Mouse (Mus musculus): Measurements from ENCODE around the gene Rarg. TPM values are rescaled to one million over a fixed set of nuclear protein-coding genes. Genes with fewer than 3 reads are reported as not detected.

Gene Rarg
- polyA plus RNA-seq, 1 experiment = 2.9 TPM

DNA sequence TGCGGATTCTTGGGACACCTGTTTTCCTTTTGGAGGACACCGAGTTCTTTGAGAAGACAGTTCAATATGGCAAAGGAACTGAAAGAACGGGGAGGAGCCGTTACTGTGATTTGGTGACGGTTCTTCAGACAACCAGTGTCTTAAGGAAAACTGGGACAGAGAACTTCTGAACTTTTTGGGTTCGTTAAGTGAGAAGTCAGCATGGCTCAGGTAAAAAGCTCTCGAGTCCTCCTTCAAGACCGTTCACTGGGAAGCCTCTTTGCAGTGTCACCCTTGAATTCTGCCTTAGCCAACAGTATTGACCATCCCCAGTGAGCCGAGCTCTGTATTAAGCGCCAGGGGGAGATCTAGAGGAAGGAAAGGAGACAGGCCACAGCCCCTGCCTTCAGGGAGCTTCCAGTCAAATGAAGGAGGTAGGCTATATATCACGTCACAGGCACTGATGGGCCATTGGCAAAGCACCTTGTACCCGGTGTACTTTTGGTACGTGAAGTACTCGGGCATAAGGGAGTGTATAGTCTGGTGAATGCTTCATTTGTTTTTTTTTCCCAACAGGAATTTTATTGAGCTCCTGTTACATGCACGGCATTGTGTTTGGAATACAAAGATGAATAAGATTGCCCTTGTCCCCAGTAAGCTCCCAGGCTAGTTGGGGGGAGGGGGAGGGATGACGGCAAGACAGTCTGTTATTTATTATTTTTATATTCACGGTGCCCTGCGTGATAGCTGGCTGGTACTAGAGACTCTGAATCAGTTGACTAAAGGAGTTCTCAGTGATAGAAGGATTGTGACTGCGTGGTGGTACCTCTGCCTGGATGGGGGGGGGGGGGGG, 52.4 kb downstream of the Rarg start, which contains the start of gene Csad:
Csad (minus strand) TSS at position 51 of the 832 bp plus-strand sequence.
- TF ChIP-seq GATA1 (IDR thresholded peaks at IDR 0.05; ENCODE audit: low read length) = no peak

DNA sequence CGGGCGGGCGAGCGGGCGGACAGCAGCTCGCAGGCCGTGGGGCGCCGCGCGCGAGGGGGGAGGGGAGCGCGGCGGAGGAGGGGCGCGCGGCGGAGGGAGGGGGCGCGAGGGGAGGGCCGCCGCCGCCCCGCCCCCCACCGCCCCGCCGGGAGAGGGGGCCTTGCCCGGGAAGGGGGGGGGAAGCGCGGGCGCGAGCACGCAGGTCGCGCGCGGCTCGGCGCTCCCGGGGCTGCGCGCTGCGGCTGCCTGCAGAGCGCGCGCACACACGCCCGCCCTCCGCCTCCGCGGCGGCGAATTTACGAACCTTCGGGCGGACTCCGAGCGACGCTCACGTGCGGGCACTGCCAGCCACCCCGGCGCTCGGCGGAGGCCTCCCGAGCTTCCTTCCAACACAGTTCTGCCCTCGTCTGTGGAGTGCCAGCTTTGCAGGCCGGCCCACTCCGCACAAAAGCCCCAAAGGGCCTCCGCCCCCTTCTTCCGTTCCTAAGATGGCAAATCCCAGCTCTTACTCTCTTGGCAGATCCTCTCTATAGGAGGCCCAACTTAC, 53.4 kb downstream of the Rarg start:
- no peak for TF ChIP-seq GATA1 (IDR thresholded peaks at IDR 0.05; ENCODE audit: low read length)

DNA sequence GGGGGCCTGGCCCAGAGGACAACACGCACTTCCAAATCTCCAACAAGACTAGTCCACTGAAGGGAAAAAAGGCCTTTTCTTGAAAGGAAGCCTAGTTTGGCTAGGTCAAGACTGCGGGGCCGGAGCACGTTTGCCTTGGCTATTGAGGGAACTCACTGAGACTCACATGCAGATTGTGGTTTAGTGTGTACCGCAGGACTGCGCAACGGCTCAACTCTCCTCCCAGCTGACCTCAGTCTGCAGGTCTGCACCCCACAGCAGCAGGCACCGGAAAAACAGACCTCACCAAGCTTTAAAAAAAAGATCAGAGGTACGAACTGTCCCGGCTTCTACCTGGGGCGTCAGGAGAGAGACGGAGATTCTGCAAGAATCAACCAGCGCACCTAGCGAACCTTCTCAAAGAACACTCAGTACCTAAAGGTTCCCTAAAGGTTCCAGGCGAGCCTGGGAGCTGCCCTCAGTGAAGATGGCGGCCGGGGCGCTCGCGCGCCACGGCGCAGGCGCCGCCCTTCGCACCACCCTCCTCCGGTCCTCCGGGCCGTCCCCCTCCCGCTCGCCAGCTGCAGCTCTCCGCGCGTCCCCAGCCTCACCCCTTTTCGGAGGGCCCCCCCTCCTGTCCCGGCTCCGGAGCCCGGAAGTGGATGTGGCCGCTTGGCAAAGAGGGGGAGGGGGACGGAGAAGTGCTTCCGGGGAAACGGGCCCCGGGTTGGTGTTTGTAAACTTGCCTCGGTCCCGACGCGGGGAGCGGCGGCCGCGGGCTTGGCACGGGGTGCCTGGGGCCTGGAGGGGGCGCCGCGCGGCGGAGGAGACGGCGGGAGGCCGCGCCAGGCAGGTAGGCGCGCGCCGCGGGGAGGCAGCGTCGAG, 54.1 kb downstream of the Rarg start, which contains the start of gene Zfp740:
Zfp740 (plus strand) TSS at position 279 of the 864 bp plus-strand sequence.
- TF ChIP-seq GATA1 (IDR thresholded peaks at IDR 0.05; ENCODE audit: low read length) = no peak

DNA sequence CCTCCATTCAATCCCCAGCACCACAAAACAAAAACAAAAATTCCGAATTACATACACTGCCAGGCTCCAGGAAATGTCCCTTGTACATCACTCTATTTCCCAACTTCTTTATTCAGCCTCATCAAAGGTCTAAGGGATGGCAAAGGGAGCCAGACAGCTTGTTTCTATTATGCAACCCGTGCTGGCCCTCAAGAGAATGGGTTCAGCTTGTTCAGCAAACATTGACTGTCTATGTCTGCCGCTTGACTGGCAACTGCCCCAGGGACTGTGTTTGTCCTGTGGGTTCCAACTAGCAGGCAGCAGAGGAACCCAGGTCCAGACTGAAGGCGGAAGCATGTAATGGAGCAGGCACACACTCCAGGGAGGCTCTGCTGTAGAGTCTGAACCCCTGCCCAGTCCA, 58.5 kb downstream of the Rarg start:
- no peak for TF ChIP-seq GATA1 (IDR thresholded peaks at IDR 0.05; ENCODE audit: low read length)

DNA sequence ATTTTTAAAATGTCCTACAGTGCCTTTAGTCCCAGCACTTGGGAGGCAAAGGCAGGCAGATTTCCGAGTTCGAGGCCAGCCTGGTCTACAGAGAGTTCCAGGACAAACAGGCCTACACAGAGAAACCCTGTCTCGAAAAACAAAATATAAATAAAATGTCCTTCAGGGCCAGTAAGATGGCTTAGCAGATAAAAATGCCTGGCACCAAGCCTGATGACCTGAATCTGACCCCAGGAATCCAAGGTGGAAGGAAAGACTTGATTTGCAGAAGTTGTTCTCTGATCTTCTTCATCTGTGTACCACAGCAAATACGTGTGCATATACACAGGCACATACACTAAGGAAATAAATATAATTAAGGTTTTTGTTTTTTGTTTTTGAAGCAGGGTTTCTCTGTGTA, 61.9 kb downstream of the Rarg start:
- no peak for TF ChIP-seq GATA1 (IDR thresholded peaks at IDR 0.05; ENCODE audit: low read length)

DNA sequence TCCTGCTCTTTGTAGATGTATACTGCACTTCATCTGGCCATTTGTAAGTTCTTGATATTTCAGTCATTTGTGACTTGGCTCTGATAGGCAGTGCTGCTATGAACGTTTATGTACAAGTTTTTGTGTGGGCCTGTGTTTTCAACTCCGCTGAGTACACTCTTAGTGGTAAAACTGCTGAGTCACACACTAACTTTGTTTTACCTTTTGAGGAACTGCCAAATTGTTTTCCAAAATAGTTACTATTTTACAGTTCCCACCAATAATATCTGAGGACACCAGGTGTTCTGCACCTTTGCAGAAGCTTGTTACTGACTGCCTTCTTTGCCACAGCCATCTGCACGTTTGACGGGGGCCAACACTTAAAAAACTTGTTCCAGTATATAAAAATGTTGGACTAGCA, 62.9 kb downstream of the Rarg start:
- no peak for TF ChIP-seq GATA1 (IDR thresholded peaks at IDR 0.05; ENCODE audit: low read length)

DNA sequence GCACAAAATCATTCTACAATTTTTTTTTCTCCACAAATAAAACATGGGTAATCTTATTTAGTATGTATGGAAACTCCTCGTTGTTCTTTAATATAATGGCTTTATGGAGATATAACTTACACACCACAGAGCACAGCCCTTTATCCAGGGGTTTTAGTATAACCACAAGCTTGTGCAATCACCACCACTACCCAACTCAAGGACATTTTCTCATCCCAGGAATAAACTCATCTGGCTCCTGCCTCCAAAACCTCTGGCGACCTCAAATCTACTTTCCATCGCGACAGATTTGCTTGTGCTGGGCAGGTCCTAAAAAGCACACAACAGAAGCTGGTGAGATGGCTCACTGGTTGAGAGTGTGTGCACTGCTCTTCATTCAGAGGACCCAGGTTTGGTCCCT, 63.7 kb downstream of the Rarg start:
- TF ChIP-seq GATA1 (IDR thresholded peaks at IDR 0.05; ENCODE audit: low read length) = no peak

DNA sequence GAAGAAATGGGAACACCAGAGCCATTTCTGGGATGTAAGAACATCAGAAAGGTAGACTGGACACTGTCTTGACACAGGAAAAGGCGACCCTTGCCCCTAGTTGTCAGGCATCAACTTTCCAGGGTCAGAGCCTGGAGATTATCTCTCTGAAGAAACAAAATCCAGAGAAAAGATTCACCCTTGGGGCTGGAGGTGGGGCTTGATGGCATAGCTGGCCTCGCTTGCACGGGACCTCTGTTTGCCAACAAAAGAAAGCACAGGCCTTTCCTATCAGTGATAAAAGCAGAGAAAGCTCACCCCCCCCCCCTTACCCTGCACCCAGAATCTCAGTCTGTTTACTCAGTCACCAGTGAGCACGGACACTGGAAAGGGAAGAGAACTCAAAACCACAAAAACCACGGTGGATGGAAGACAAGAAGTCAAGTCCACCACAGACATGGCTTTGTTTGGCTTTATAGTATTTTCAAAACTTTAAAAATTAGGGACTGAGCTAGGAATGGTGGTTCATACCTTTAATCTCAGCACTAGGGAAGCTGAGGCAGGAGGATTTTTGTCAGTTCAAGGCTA, 64.4 kb downstream of the Rarg start:
- TF ChIP-seq GATA1 (IDR thresholded peaks at IDR 0.05; ENCODE audit: low read length) = no peak

DNA sequence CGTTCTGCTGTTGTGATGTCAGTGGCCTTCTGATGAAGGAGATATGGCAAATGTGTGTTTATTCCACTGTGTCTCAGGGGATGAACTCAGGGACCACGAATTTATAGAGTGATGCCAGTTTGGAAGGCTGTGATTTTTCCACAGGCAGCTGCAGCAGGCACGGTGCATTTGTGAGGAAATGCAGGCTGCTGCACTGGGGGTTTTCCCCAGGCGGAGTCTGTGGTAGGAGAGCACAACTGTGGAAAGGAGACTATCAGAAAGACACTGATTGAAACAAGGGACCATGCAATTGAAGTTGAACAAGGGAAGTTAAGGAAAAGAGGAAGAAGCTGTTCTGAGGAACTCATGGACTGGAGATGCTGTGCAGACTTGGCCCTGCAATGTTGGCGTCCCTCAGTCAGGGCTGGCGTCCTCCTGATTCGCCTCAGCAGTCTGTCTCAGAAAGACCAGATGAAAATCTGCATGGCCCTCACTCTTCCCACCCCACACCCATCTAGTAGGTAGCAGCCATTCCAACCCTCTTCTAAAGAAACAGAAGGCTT, 65.0 kb downstream of the Rarg start:
- no peak for TF ChIP-seq GATA1 (IDR thresholded peaks at IDR 0.05; ENCODE audit: low read length)

DNA sequence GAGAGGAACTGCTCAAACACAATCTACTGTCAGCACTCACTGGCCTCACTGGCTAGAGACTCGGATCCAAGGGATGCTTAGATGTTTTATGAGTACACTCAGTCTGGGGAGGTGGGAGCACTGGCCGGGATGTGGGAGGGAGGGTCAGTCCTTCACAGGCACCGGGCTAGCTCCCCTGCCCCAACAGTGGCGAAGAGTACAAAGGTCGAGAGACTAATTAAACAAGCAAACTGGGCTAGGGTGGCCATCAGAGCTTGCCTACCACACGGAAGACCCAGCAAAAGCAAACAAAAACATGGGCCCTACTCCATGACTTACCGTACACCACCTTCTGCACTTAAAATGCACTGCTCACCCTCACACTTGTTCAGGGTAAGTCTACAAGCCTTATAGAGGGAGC, 65.6 kb downstream of the Rarg start:
- no peak for TF ChIP-seq GATA1 (IDR thresholded peaks at IDR 0.05; ENCODE audit: low read length)

DNA sequence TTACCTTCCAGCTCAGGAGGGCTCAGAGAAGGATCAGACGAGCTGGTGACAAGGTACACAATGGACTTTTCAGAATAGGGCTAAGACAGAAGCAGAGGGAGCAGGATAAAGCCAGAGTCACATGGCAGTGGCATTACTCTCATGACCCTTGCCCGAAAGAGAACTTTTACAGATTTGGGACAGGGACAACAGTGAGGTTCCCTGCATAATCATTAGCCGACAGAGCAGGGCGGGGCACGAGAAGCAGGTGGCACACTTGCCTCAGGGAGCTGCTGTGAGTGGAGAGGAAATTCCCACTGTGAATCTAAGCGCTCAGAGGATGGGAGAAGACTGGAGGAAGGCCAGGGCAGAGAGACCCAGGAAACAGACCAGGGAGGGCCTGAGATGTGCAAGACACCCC, 68.4 kb downstream of the Rarg start:
- TF ChIP-seq GATA1 (IDR thresholded peaks at IDR 0.05; ENCODE audit: low read length) = no peak

DNA sequence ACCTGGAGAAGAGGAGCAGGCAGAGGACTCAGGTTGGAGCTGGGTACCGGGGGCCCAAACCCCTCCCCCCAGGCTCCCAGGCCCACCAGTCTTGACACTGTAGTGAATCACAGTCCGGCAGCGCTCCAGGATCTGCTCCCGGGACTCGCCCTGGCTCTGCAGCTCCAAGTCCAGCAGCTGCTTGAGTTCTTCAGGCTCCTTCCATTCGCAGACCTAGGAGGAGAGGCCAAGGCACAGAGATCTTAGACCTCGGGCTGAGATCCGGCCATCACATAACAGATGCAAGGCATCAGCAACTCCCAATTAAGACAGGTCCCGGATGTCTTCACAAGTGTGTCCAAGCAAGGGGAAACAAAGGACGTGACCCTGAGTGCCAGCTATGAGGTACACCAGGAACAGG, 69.2 kb downstream of the Rarg start:
- no peak for TF ChIP-seq GATA1 (IDR thresholded peaks at IDR 0.05; ENCODE audit: low read length)

DNA sequence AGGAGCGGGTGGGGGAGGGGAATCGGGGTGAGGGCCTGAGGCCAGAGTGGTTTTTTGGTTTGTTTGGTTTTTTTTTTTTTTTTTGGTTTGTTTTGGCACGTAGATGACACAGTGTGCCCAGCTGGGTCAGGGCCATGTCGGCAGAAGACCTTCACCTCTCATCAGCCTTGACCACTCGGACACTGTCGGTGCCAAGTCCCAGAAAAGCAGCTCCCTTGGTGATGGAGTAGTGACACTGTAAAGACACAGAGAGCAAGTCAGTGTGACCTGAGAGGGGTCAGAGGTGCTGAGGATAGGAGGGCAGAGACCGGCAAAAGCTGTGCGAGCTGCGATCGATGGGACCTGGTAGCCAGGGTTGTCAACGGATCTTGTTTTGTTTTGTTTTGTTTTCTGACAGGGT, 71.1 kb downstream of the Rarg start:
- TF ChIP-seq GATA1 (IDR thresholded peaks at IDR 0.05; ENCODE audit: low read length) = no peak

Other genes starting within 250 kb of the Rarg start
- not detected in 2 replicates for gene Krt18, start 229.3 kb downstream of the Rarg start, polyA plus RNA-seq (2012)
- 375 and 424 TPM in 2 replicates for gene Eif4b, start 183.7 kb downstream of the Rarg start, polyA plus RNA-seq (2012)
- gene Tns2, start 157.1 kb downstream of the Rarg start, polyA plus RNA-seq (2012) = 0.27 and 0.48 TPM in 2 replicates
- gene Spryd3, start 121.3 kb downstream of the Rarg start, polyA plus RNA-seq (2012) = 17.4 and 17.7 TPM in 2 replicates
- gene Igfbp6, start 113.2 kb downstream of the Rarg start, polyA plus RNA-seq (2012) = 0.16 and 0.45 TPM in 2 replicates
- gene Soat2, start 107.0 kb downstream of the Rarg start, polyA plus RNA-seq (2012) = 5.5 and 5.9 TPM in 2 replicates
- 14.6 and 16.0 TPM in 2 replicates for gene Zfp740, start 54.3 kb downstream of the Rarg start, polyA plus RNA-seq (2012)
- 8.9 and 9.5 TPM in 2 replicates for gene Csad, start 52.8 kb downstream of the Rarg start, polyA plus RNA-seq (2012)
- 29.3 and 36.6 TPM in 2 replicates for gene Itgb7, start 25.6 kb downstream of the Rarg start, polyA plus RNA-seq (2012)
- not detected in 2 replicates for gene Gm9918, start 13.0 kb upstream of the Rarg start, polyA plus RNA-seq (2012)
- 74.7 and 76.7 TPM in 2 replicates for gene Mfsd5, start 21.9 kb upstream of the Rarg start, polyA plus RNA-seq (2012)
- gene Espl1, start 38.7 kb upstream of the Rarg start, polyA plus RNA-seq (2012) = 38.5 and 42.8 TPM in 2 replicates
- gene Pfdn5, start 68.6 kb upstream of the Rarg start, polyA plus RNA-seq (2012) = 9.9 and 26.7 TPM in 2 replicates
- 74.6 and 92.3 TPM in 2 replicates for gene Myg1, start 74.2 kb upstream of the Rarg start, polyA plus RNA-seq (2012)
- 194 and 207 TPM in 2 replicates for gene Aaas, start 93.3 kb upstream of the Rarg start, polyA plus RNA-seq (2012)
- not detected in 2 replicates for gene Sp7, start 109.7 kb upstream of the Rarg start, polyA plus RNA-seq (2012)
- gene Sp1, start 148.6 kb upstream of the Rarg start, polyA plus RNA-seq (2012) = 15.3 and 42.1 TPM in 2 replicates
- not detected in 2 replicates for gene Amhr2, start 187.8 kb upstream of the Rarg start, polyA plus RNA-seq (2012)
- gene Prr13, start 201.5 kb upstream of the Rarg start, polyA plus RNA-seq (2012) = 56.7 and 227 TPM in 2 replicates
- 289 and 813 TPM in 2 replicates for gene Pcbp2, start 213.0 kb upstream of the Rarg start, polyA plus RNA-seq (2012)
- not detected in 2 replicates for gene Gm10337, start 246.2 kb upstream of the Rarg start, polyA plus RNA-seq (2012)

Measured in G1E-ER4 (cell line).